Comparison of ENCODE assay signal across 11 mouse cellular contexts in genomic region chr17:57290001-57290670, GRCm38 (mm10). TPM values are rescaled to one million over a fixed set of nuclear protein-coding genes. Genes with fewer than 3 reads are reported as not detected.
A peak's percentile ranks its signal among the peaks of the same experiment; 100 is the strongest.
DNase-seq lines count a peak whose midpoint lies in the region; ATAC-seq and TF ChIP-seq lines count a peak whose summit lies in the region.
"Had no signal": no experiment of that assay in that cellular context is flagged by ENCODE, and none has a peak within 500 bp of the region (broad histone marks: within the 10 kb centered on the region; RNA-seq: fewer than 3 reads in every experiment).

No protein-coding gene starts in this region.

- H3K4me3 ChIP-seq in bone marrow macrophage, adult 2 months (ENCODE audit: insufficient read depth, low read length) = peak overlapping the region; percentile 44
- H3K4me3 ChIP-seq in liver, embryonic 12.5 days = peak overlapping the region; percentile 8; the same call in 1 of the 2 replicates
- H3K4me3 ChIP-seq: embryonic facial prominence, embryonic 13.5 days had no signal

- TF ChIP-seq POLR2A in bone marrow macrophage, adult 2 months (IDR thresholded peaks at IDR 0.05; ENCODE audit: borderline replicate concordance, low read depth, low read length) = no peak

- H3K36me3 ChIP-seq in liver, embryonic 12.5 days = 0 out of 2 replicates have a peak, but pooled peaks cover 7% of the 10 kb centered on the region
- peaks cover 4% of the 10 kb centered on the region for H3K36me3 ChIP-seq in splenic B cell, adult 2 months (ENCODE audit: control insufficient read depth, insufficient read depth, low read length, poor library complexity, severe bottlenecking)
- H3K36me3 ChIP-seq: embryonic facial prominence, embryonic 13.5 days had no signal

- no peak overlapping the region for H3K9ac ChIP-seq in liver, embryonic 12.5 days
- H3K9ac ChIP-seq: embryonic facial prominence, embryonic 13.5 days had no signal

- H3K4me2 ChIP-seq in liver, embryonic 12.5 days = peak overlapping the region; percentile 35
- H3K4me2 ChIP-seq: embryonic facial prominence, embryonic 13.5 days had no signal

- peak overlapping the region; percentile 98 for H3K27ac ChIP-seq in bone marrow macrophage, adult 2 months (ENCODE audit: insufficient read depth, low read depth, low read length)
- peak overlapping the region; percentile 70; the same call in 1 of the 2 replicates for H3K27ac ChIP-seq in liver, embryonic 12.5 days
- H3K27ac ChIP-seq: embryonic facial prominence, embryonic 13.5 days had no signal

- no peaks in the 10 kb centered on the region for H3K9me3 ChIP-seq in liver, embryonic 12.5 days (replicated peaks)
- H3K9me3 ChIP-seq: embryonic facial prominence, embryonic 13.5 days had no signal

- no peaks in the 10 kb centered on the region for H3K27me3 ChIP-seq in liver, embryonic 12.5 days (replicated peaks)
- H3K27me3 ChIP-seq in splenic B cell, adult 2 months (ENCODE audit: control insufficient read depth, insufficient read depth, low read length, poor library complexity, severe bottlenecking) = no peaks in the 10 kb centered on the region
- H3K27me3 ChIP-seq: embryonic facial prominence, embryonic 13.5 days; Patski had no signal

- peak; percentile 71 for ATAC-seq in liver, embryonic 12.5 days
- ATAC-seq: Patski had no signal

- 31% methylated on average over 9 of the region's 9 CpGs for WGBS in liver, embryonic 12.5 days (ENCODE audit: insufficient replicate concordance)

- no peak for TF ChIP-seq CTCF in bone marrow macrophage, adult 2 months (IDR thresholded peaks at IDR 0.05; ENCODE audit: low read depth, low read length)

- H3K4me1 ChIP-seq in bone marrow macrophage, adult 2 months (ENCODE audit: control insufficient read depth, insufficient read depth, low read length) = peaks cover 58% of the 10 kb centered on the region
- H3K4me1 ChIP-seq in liver, embryonic 12.5 days = peaks cover 40% of the 10 kb centered on the region
- H3K4me1 ChIP-seq: embryonic facial prominence, embryonic 13.5 days had no signal

- DNase-seq in layer of hippocampus, adult 11-12 months (ENCODE audit: low spot score) = peak; percentile 43
- no peak for DNase-seq in layer of hippocampus, adult 18-20 months (ENCODE audit: low spot score in 2 of 2)
- peak; percentile 54 for DNase-seq in splenic B cell, adult 2 months (ENCODE audit: low read depth, low spot score)
- DNase-seq in retina, postnatal 1 day = no peak
- no peak for DNase-seq in ovary, postnatal 10 days (ENCODE audit: low spot score)
- DNase-seq in left cerebral cortex, adult 11 months (ENCODE audit: low spot score) = no peak
- DNase-seq: kidney, postnatal 14 days had no signal

RNA-seq across cellular contexts. Expression of gene Vav1, which starts 11.2 kb away (rescaled TPM):
- 1 to 10 TPM; 3.9 to 4.2 TPM for total RNA-seq in layer of hippocampus, adult 18-20 months (2021)
- 128 and 138 TPM in 2 replicates for polyA plus RNA-seq in bone marrow macrophage, adult 2 months (2012; ENCODE audit: insufficient read depth, insufficient read length, missing spikeins)
- polyA plus RNA-seq in liver, embryonic 12.5 days (2016; fragmentation: Nextera tagmentation; extraction: Ambion mirVana) = 14.2 and 14.3 TPM in 2 replicates
- polyA plus RNA-seq: Patski had no signal

RNA-seq across cellular contexts. Expression of gene Trip10, which starts 40.9 kb away (rescaled TPM):
- total RNA-seq in layer of hippocampus, adult 18-20 months (2021) = 1 to 10 TPM; 7.5 to 9.9 TPM
- 24.6 and 26.6 TPM in 2 replicates for polyA plus RNA-seq in bone marrow macrophage, adult 2 months (2012; ENCODE audit: insufficient read depth, insufficient read length, missing spikeins)
- 14.7 and 15.3 TPM in 2 replicates for polyA plus RNA-seq in liver, embryonic 12.5 days (2016; fragmentation: Nextera tagmentation; extraction: Ambion mirVana)

RNA-seq across cellular contexts. Expression of gene Gpr108, which starts 41.9 kb away (rescaled TPM):
- total RNA-seq in layer of hippocampus, adult 18-20 months (2021) = 10 to 100 TPM; 26.7 to 27.1 TPM
- polyA plus RNA-seq in bone marrow macrophage, adult 2 months (2012; ENCODE audit: insufficient read depth, insufficient read length, missing spikeins) = 60.4 and 60.7 TPM in 2 replicates
- polyA plus RNA-seq in liver, embryonic 12.5 days (2016; fragmentation: Nextera tagmentation; extraction: Ambion mirVana) = 18.2 and 18.4 TPM in 2 replicates

Comparison
In these comparisons a context has a peak if more than half of its experiments do, and no peak if none do; other contexts are left out.
1. DNase-seq: peak in layer of hippocampus, adult 11-12 months (single experiment) and splenic B cell, adult 2 months (single experiment); none in layer of hippocampus, adult 18-20 months (0 of 2), retina, postnatal 1 day (single experiment), ovary, postnatal 10 days (single experiment) and left cerebral cortex, adult 11 months (single experiment).